Mouse (Mus musculus) limb, embryonic 13.5 days (tissue): ENCODE data around the gene Chst2. TPM values are rescaled to one million over a fixed set of nuclear protein-coding genes. Genes with fewer than 3 reads are reported as not detected.

Experiments
- ATAC-seq: fragments of 200-750 bp; cut with Nextera tagmentation; 2 replicates; pipeline ENCODE4 v1.8.0; 2017; ENCODE audit warnings: low read depth, moderate number of reproducible peaks, moderate TSS enrichment; ENCODE audit not compliant: low FRiP score
- H3K27ac ChIP-seq: fragments of 300-500 bp; sonication (generic); 2 replicates; pipeline ENCODE4 v1.5.1; 2015; ENCODE audit warnings: inconsistent platforms, mild to moderate bottlenecking, moderate library complexity
- H3K27me3 ChIP-seq: fragments of 300-500 bp; sonication (generic); 2 replicates; pipeline ENCODE4 v1.6.1; 2015; ENCODE audit warnings: mild to moderate bottlenecking, inconsistent platforms
- H3K36me3 ChIP-seq: fragments of 300-500 bp; sonication (generic); 2 replicates; pipeline ENCODE4 v1.6.1; 2015; ENCODE audit warnings: inconsistent platforms, mild to moderate bottlenecking, moderate library complexity
- H3K4me1 ChIP-seq: fragments of 300-500 bp; sonication (generic); 2 replicates; pipeline ENCODE4 v1.6.1; 2015; ENCODE audit warnings: inconsistent platforms
- H3K4me2 ChIP-seq: fragments of 300-500 bp; sonication (generic); replicated peaks from 2 replicates; pipeline ENCODE4 v1.6.1; 2015; ENCODE audit warnings: inconsistent platforms, mild to moderate bottlenecking, moderate library complexity
- H3K4me3 ChIP-seq: fragments of 300-500 bp; sonication (generic); 2 replicates; pipeline ENCODE4 v1.5.1; 2015; ENCODE audit warnings: moderate library complexity, mild to moderate bottlenecking, inconsistent platforms
- H3K9ac ChIP-seq: fragments of 300-500 bp; sonication (generic); 2 replicates; pipeline ENCODE4 v1.6.1; 2015; ENCODE audit warnings: mild to moderate bottlenecking, inconsistent platforms
- H3K9me3 ChIP-seq: fragments of 300-500 bp; sonication (generic); 2 replicates; pipeline ENCODE4 v1.6.1; 2016; ENCODE audit warnings: inconsistent platforms
- WGBS: fragments of 180-500 bp; shearing (Covaris S2); methylation state at CpG from one replicate; pipeline ENCODE4 v1.1.7; 2015; 5-methylcytosine and 5-hydroxymethylcytosine counted together
- polyA plus RNA-seq: library from polyadenylated mRNA; unstranded; fragments of >200 nt; fragmentation: Nextera tagmentation; extraction: Ambion mirVana; gene quantifications from 2 replicates; pipeline ENCODE4 v1.2.1, GENCODE M21; 2015

The Chst2 gene
- polyA plus RNA-seq, 1 experiment from 2014 or later, result 9.7 TPM

GRCm38 (mm10) chr9:95351968-95352367, 54.6 kb downstream of the Chst2 start:
- no peak overlapping the region for H3K27ac ChIP-seq
- H3K36me3 ChIP-seq, result no peaks in the 10 kb centered on the region
- no peak overlapping the region for H3K9ac ChIP-seq
- no peak for ATAC-seq
- no peaks in the 10 kb centered on the region for H3K4me1 ChIP-seq
- H3K4me3 ChIP-seq, result no peak overlapping the region
- H3K9me3 ChIP-seq, result no peaks in the 10 kb centered on the region
- 44% methylated on average over 2 of the region's 2 CpGs for WGBS
- H3K27me3 ChIP-seq, result no peaks in the 10 kb centered on the region
- no peak overlapping the region for H3K4me2 ChIP-seq

- no peaks in the 10 kb centered on the region for H3K36me3 ChIP-seq
- ATAC-seq, result no peak
- no peaks in the 10 kb centered on the region for H3K4me1 ChIP-seq
- no peak overlapping the region for H3K4me2 ChIP-seq
- H3K4me3 ChIP-seq, result no peak overlapping the region
- H3K9me3 ChIP-seq, result no peaks in the 10 kb centered on the region
- no peaks in the 10 kb centered on the region for H3K27me3 ChIP-seq
- no peak overlapping the region for H3K27ac ChIP-seq
- 73% methylated on average over 4 of the region's 4 CpGs for WGBS
- H3K9ac ChIP-seq, result no peak overlapping the region
Measured at GRCm38 (mm10) chr9:95350550-95350949, 56.0 kb downstream of the Chst2 start.

Other genes with a start within 250 kb of the Chst2 start
- gene U2surp, start 105.3 kb upstream of the Chst2 start, polyA plus RNA-seq, result 158 and 161 TPM in 2 replicates
- 0.10 and 0.24 TPM in 2 replicates for gene Paqr9, start 152.9 kb upstream of the Chst2 start, polyA plus RNA-seq
- 17.0 and 20.3 TPM in 2 replicates for gene Pcolce2, start 230.9 kb upstream of the Chst2 start, polyA plus RNA-seq